Mouse (Mus musculus) inflammation-experienced regulatory T-cells, adult 6 months (primary cell): ENCODE measurements around the gene Mylpf. TPM values are rescaled to one million over a fixed set of nuclear protein-coding genes. Genes with fewer than 3 reads are reported as not detected.
"Not testable (repeated sequence)": the region's sequence is repeated elsewhere in the genome, so short reads cannot be mapped to it uniquely, and the experiment has no call there.

Source experiments
- ATAC-seq: one replicate; pipeline ENCODE4 v1.8.0; 2017
- polyA plus RNA-seq, 3 experiments: library from polyadenylated mRNA; unstranded; fragments of 100-300 nt; shearing (Covaris generic); gene quantifications; one replicate each; pipeline ENCODE4 v1.2.1; 2017

The Mylpf gene
- polyA plus RNA-seq, 3 experiments from 2014 or later: 23.0 to 25.8 (median 23.4) TPM

GRCm38 (mm10) chr7:127228615-127229303 lies 20.1 kb downstream of the Mylpf start:
- ATAC-seq: peak; percentile 52

GRCm38 (mm10) chr7:127231376-127231775 lies 22.7 kb downstream of the Mylpf start:
- no peak for ATAC-seq

- peak; percentile 12 for ATAC-seq
Observed at GRCm38 (mm10) chr7:127231826-127232621, 23.3 kb downstream of the Mylpf start.

GRCm38 (mm10) chr7:127232622-127233367 lies 24.1 kb downstream of the Mylpf start, which contains the start of the genes Zfp553 and Sept1:
Zfp553 (plus strand) TSS chr7:127233061.
Sept1 (minus strand) TSS chr7:127233130.
- ATAC-seq: peak; percentile 81

- peak; percentile 30 for ATAC-seq
Observed at GRCm38 (mm10) chr7:127233368-127233749, 24.7 kb downstream of the Mylpf start.

GRCm38 (mm10) chr7:127233765-127234164 lies 25.1 kb downstream of the Mylpf start:
- ATAC-seq: no peak

GRCm38 (mm10) chr7:127234777-127235176 lies 26.1 kb downstream of the Mylpf start:
- no peak for ATAC-seq

- no peak for ATAC-seq
Observed at GRCm38 (mm10) chr7:127243361-127243867, 34.7 kb downstream of the Mylpf start.

GRCm38 (mm10) chr7:127243870-127244657 lies 35.4 kb downstream of the Mylpf start, which contains the start of gene Zfp771:
Zfp771 (plus strand) TSS chr7:127244274.
- ATAC-seq: peak; percentile 75

- no peak for ATAC-seq
Observed at GRCm38 (mm10) chr7:127244658-127245510, 36.2 kb downstream of the Mylpf start.

GRCm38 (mm10) chr7:127250511-127250910 lies 41.8 kb downstream of the Mylpf start:
- not testable (repeated sequence) for ATAC-seq

- no peak for ATAC-seq
Observed at GRCm38 (mm10) chr7:127252414-127252813, 43.7 kb downstream of the Mylpf start.

- ATAC-seq: no peak
Observed at GRCm38 (mm10) chr7:127253341-127253740, 44.7 kb downstream of the Mylpf start.

- ATAC-seq: peak; percentile 90
Observed at GRCm38 (mm10) chr7:127253821-127254769, 45.4 kb downstream of the Mylpf start.

- ATAC-seq: no peak
Observed at GRCm38 (mm10) chr7:127255008-127255407, 46.3 kb downstream of the Mylpf start.

- no peak for ATAC-seq
Observed at GRCm38 (mm10) chr7:127255965-127256364, 47.3 kb downstream of the Mylpf start.

GRCm38 (mm10) chr7:127256518-127256917 lies 47.8 kb downstream of the Mylpf start:
- ATAC-seq: no peak

GRCm38 (mm10) chr7:127259186-127259905 lies 50.7 kb downstream of the Mylpf start:
- no peak for ATAC-seq
